Mouse (Mus musculus): ENCODE data around the gene Nkx6-2. TPM values are rescaled to one million over a fixed set of nuclear protein-coding genes. Genes with fewer than 3 reads are reported as not detected.

The Nkx6-2 gene
- polyA plus RNA-seq, 1 experiment = 0.08 TPM

- Histone ChIP-seq H3K27me3 (ENCODE audit: control insufficient read depth, insufficient read depth, low read length) (peaks cover 8% of the 10 kb centered on the region; the same call in 1 of the 2 replicates), H3K36me3 (ENCODE audit: control insufficient read depth, insufficient read depth, low read length) (no peaks in the 10 kb centered on the region), H3K27ac (ENCODE audit: insufficient read depth, low read depth, low read length) (no peak overlapping the region), H3K4me3 (ENCODE audit: low read depth, low read length) (no peak overlapping the region), H3K4me1 (ENCODE audit: control insufficient read depth, insufficient read depth, insufficient read length, low read length) (no peaks in the 10 kb centered on the region)
- TF ChIP-seq CTCF (IDR thresholded peaks at IDR 0.05; ENCODE audit: extremely low read depth, insufficient read length, insufficient replicate concordance, low read depth, low read length) (no peak), POLR2A (IDR thresholded peaks at IDR 0.05; ENCODE audit: low read depth, low read length) (no peak)
- 70% methylated on average over 5 of the region's 5 CpGs for WGBS
Measured at GRCm38 (mm10) chr7:139591311-139591710, 8.7 kb upstream of the Nkx6-2 start.

DNA sequence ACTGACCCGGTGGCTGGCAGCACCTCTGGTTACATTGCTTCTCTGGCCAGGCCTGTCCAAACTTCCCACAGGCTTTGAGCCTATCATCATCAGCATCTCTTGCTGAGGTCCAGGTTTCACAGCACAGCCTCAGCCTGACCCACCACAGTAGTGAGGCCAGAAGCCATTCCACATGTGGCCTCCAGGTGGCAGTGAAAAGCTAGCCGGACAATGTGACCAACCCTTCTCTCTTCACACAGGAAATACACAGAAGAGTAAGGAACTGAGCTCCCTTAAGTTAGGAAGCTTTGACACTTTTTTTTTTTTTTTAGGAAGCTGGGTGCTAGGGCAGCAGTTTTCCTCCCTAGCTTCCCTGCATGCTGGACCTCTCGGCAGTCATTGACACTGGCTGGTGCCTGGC lies 7.7 kb upstream of the Nkx6-2 start:
- H3K4me3 ChIP-seq (ENCODE audit: low read depth, low read length) = no peak overlapping the region
- H3K4me1 ChIP-seq (ENCODE audit: control insufficient read depth, insufficient read depth, insufficient read length, low read length) = no peaks in the 10 kb centered on the region
- WGBS = 34% methylated on average over 3 of the region's 3 CpGs
- no peak overlapping the region for H3K27ac ChIP-seq (ENCODE audit: insufficient read depth, low read depth, low read length)
- TF ChIP-seq POLR2A (IDR thresholded peaks at IDR 0.05; ENCODE audit: low read depth, low read length) (no peak), CTCF (IDR thresholded peaks at IDR 0.05; ENCODE audit: extremely low read depth, insufficient read length, insufficient replicate concordance, low read depth, low read length) (peak; percentile 61; the same call in 1 of the 2 replicates)
- H3K36me3 ChIP-seq (ENCODE audit: control insufficient read depth, insufficient read depth, low read length) = no peaks in the 10 kb centered on the region
- peaks cover 17% of the 10 kb centered on the region for H3K27me3 ChIP-seq (ENCODE audit: control insufficient read depth, insufficient read depth, low read length)

GRCm38 (mm10) chr7:139587919-139588318 lies 5.3 kb upstream of the Nkx6-2 start:
- Histone ChIP-seq H3K27ac (ENCODE audit: insufficient read depth, low read depth, low read length) (no peak overlapping the region), H3K36me3 (ENCODE audit: control insufficient read depth, insufficient read depth, low read length) (no peaks in the 10 kb centered on the region), H3K4me1 (ENCODE audit: control insufficient read depth, insufficient read depth, insufficient read length, low read length) (no peaks in the 10 kb centered on the region), H3K27me3 (ENCODE audit: control insufficient read depth, insufficient read depth, low read length) (peaks cover 38% of the 10 kb centered on the region), H3K4me3 (ENCODE audit: low read depth, low read length) (no peak overlapping the region)
- 32% methylated on average over 7 of the region's 7 CpGs for WGBS
- TF ChIP-seq POLR2A (IDR thresholded peaks at IDR 0.05; ENCODE audit: low read depth, low read length) (no peak), CTCF (IDR thresholded peaks at IDR 0.05; ENCODE audit: extremely low read depth, insufficient read length, insufficient replicate concordance, low read depth, low read length) (no peak)

- no peak overlapping the region for H3K27ac ChIP-seq (ENCODE audit: insufficient read depth, low read depth, low read length)
- TF ChIP-seq POLR2A (IDR thresholded peaks at IDR 0.05; ENCODE audit: low read depth, low read length) = no peak
- TF ChIP-seq CTCF (IDR thresholded peaks at IDR 0.05; ENCODE audit: extremely low read depth, insufficient read length, insufficient replicate concordance, low read depth, low read length) = no peak
- peaks cover 63% of the 10 kb centered on the region for H3K27me3 ChIP-seq (ENCODE audit: control insufficient read depth, insufficient read depth, low read length)
- no peaks in the 10 kb centered on the region for H3K36me3 ChIP-seq (ENCODE audit: control insufficient read depth, insufficient read depth, low read length)
- 8% methylated on average over 29 of the region's 29 CpGs for WGBS
- H3K4me1 ChIP-seq (ENCODE audit: control insufficient read depth, insufficient read depth, insufficient read length, low read length) = peaks cover 13% of the 10 kb centered on the region
- H3K4me3 ChIP-seq (ENCODE audit: low read depth, low read length) = no peak overlapping the region
Measured at GRCm38 (mm10) chr7:139585183-139585821, 2.7 kb upstream of the Nkx6-2 start.

DNA sequence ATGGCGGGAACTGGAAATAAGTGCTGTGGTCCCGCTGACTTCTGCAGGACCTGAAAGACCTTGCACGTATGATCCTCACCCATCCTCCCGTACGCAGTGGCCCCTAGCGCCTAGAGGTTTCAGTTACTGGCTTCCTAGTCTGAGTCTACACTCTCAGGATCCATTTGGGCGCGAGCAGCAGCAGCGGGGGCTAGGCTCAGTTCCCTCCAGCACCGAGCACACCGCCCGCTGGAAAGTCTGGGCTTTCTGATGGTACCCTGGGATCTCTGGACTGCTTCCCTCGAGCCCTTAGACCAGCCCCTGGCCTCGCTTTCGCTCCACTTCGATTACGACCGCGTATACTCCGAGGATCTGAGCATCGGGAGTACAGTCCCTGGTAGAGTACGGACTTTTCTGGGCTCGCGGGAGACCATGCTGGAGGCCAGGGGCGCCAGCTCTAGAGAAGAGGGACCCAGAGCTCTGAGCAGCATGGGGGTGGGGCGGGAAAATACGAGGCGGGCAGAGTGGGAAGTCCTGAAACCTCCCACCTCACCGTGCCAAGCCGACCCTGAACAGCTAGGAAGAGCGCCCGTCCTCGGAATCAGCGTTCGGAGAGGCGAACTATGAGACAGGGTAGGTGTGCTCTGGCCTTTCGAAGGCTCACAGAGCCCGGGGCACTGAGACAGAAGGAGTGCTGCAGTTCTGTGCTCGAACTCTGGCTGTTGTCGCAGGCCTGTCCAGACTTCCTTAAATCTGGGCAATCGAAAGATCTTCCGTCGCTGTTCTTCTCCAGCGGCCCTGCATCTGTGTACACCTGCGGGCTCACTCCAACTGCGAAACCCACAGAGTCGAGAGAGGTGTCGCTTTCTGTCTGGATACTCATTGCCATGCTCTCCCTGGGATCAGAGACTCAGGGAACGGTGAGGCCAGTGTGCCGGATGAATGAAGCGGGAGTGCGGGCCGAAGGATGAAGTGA lies 1.9 kb upstream of the Nkx6-2 start:
- Histone ChIP-seq H3K4me1 (ENCODE audit: control insufficient read depth, insufficient read depth, insufficient read length, low read length) (peaks cover 13% of the 10 kb centered on the region), H3K27ac (ENCODE audit: insufficient read depth, low read depth, low read length) (no peak overlapping the region), H3K36me3 (ENCODE audit: control insufficient read depth, insufficient read depth, low read length) (peaks cover 3% of the 10 kb centered on the region; the same call in 1 of the 2 replicates), H3K4me3 (ENCODE audit: low read depth, low read length) (no peak overlapping the region), H3K27me3 (ENCODE audit: control insufficient read depth, insufficient read depth, low read length) (peaks cover 65% of the 10 kb centered on the region)
- TF ChIP-seq CTCF (IDR thresholded peaks at IDR 0.05; ENCODE audit: extremely low read depth, insufficient read length, insufficient replicate concordance, low read depth, low read length) (no peak), POLR2A (IDR thresholded peaks at IDR 0.05; ENCODE audit: low read depth, low read length) (no peak)
- WGBS = 8% methylated on average over 53 of the region's 53 CpGs

DNA sequence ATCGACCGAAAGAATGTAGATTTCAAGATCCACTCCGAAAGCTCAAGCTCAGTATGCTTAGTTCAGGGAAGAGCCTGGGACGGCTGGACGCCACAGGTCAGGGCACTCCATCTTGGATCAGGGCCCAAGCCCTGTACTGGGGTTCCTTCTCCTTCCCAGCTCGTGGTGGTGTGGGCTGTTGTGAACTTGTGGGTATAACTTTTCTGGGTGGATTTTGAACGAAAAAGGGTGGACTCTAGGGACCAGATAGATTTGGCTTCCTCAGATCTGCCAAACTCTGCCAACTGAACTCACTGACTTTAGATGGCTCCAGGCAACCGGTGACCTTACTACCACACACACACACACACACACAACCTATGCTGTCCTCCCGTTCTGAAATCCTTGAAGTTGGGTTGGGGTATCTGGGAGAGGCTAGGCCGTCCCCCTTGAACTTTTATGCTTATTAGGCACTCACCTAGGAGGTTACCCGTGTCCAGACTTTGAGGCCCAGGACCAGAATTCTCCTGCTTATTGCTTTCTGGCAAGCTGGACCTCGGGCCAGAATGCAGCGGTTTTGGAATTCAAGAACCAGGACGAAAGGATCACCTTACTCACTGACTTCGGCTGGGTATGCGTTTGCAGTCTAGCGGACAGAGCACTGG lies 619 bp upstream of the Nkx6-2 start:
- no peak overlapping the region for H3K4me3 ChIP-seq (ENCODE audit: low read depth, low read length)
- H3K27me3 ChIP-seq (ENCODE audit: control insufficient read depth, insufficient read depth, low read length) = peaks cover 65% of the 10 kb centered on the region

More for the DNA sequence above, 619 bp upstream of the Nkx6-2 start:
- Histone ChIP-seq H3K4me1 (ENCODE audit: control insufficient read depth, insufficient read depth, insufficient read length, low read length) (peaks cover 13% of the 10 kb centered on the region), H3K27ac (ENCODE audit: insufficient read depth, low read depth, low read length) (no peak overlapping the region), H3K36me3 (ENCODE audit: control insufficient read depth, insufficient read depth, low read length) (peaks cover 12% of the 10 kb centered on the region)
- TF ChIP-seq POLR2A (IDR thresholded peaks at IDR 0.05; ENCODE audit: low read depth, low read length) = no peak
- no peak for TF ChIP-seq CTCF (IDR thresholded peaks at IDR 0.05; ENCODE audit: extremely low read depth, insufficient read length, insufficient replicate concordance, low read depth, low read length)
- 36% methylated on average over 17 of the region's 17 CpGs for WGBS

Data from small intestine, adult 2 months (tissue).